Mouse (Mus musculus): Measurements from ENCODE around the gene Rps6kb2. TPM values are rescaled to one million over a fixed set of nuclear protein-coding genes. Genes with fewer than 3 reads are reported as not detected.
"Not testable (repeated sequence)": the region's sequence is repeated elsewhere in the genome, so short reads cannot be mapped to it uniquely, and the experiment has no call there.

Rps6kb2 gene
- total RNA-seq, 2 experiments from 2014 or later = 34.0 to 46.8 TPM

- TF ChIP-seq CTCF (IDR thresholded peaks at IDR 0.05) = no peak
- no peak for DNase-seq (ENCODE audit: extremely low spot score in 1 of 2, low spot score in 2 of 2)
- H3K27ac ChIP-seq = no peak overlapping the region
- H3K4me3 ChIP-seq = no peak overlapping the region
- intact Hi-C loops (cut with DNase I) = no loop called here
Measured at GRCm38 (mm10) chr19:4131075-4131474, 32.1 kb downstream of the Rps6kb2 start.

GRCm38 (mm10) chr19:4130106-4130505, 33.0 kb downstream of the Rps6kb2 start:
- no peak for TF ChIP-seq CTCF (IDR thresholded peaks at IDR 0.05)
- Histone ChIP-seq H3K27ac (no peak overlapping the region), H3K4me3 (no peak overlapping the region)
- no peak for DNase-seq (ENCODE audit: extremely low spot score in 1 of 2, low spot score in 2 of 2)
- intact Hi-C loops (cut with DNase I) = no loop called here

- TF ChIP-seq CTCF (IDR thresholded peaks at IDR 0.05) = no peak
- no peak overlapping the region for H3K27ac ChIP-seq
- intact Hi-C loops (cut with DNase I) = no loop called here
- no peak overlapping the region for H3K4me3 ChIP-seq
- DNase-seq (ENCODE audit: extremely low spot score in 1 of 2, low spot score in 2 of 2) = no peak
Measured at GRCm38 (mm10) chr19:4129462-4129861, 33.7 kb downstream of the Rps6kb2 start.

- Histone ChIP-seq H3K27ac (peak overlapping the region; percentile 81; the same call in 1 of the 2 replicates), H3K4me3 (peak overlapping the region; percentile 55)
- intact Hi-C loops (cut with DNase I) = no loop called here
- TF ChIP-seq CTCF (IDR thresholded peaks at IDR 0.05) = no peak
- no peak for DNase-seq (ENCODE audit: extremely low spot score in 1 of 2, low spot score in 2 of 2)
Measured at GRCm38 (mm10) chr19:4126759-4127495, 36.2 kb downstream of the Rps6kb2 start.

- TF ChIP-seq CTCF (IDR thresholded peaks at IDR 0.05) = peak; percentile 58
- peak; percentile 97 to 98 for DNase-seq (ENCODE audit: extremely low spot score in 1 of 2, low spot score in 2 of 2)
- peak within 1 kb of the TSS; percentile 55 for H3K4me3 ChIP-seq
- intact Hi-C loops (cut with DNase I) = loop anchor here (1.0 kb wide), 1 partner anchor 105 kb away; the partner anchor contains the start of gene Pold4
- peak within 1 kb of the TSS; percentile 81 for H3K27ac ChIP-seq
Measured at GRCm38 (mm10) chr19:4125741-4126696, 37.1 kb downstream of the Rps6kb2 start, which contains the start of gene Aip. Gene Aip, minus strand, starts transcription at chr19:4125858.

GRCm38 (mm10) chr19:4125268-4125667, 37.9 kb downstream of the Rps6kb2 start:
- Histone ChIP-seq H3K4me3 (peak overlapping the region; percentile 25), H3K27ac (peak overlapping the region; percentile 55)
- intact Hi-C loops (cut with DNase I) = loop anchor here (1.0 kb wide), 1 partner anchor 106 kb away; the partner anchor contains the start of gene Pold4
- not testable (repeated sequence) for DNase-seq (ENCODE audit: extremely low spot score in 1 of 2, low spot score in 2 of 2)

- DNase-seq (ENCODE audit: extremely low spot score in 1 of 2, low spot score in 2 of 2) = no peak
- intact Hi-C loops (cut with DNase I) = no loop called here
- no peak overlapping the region for H3K27ac ChIP-seq
- no peak for TF ChIP-seq CTCF (IDR thresholded peaks at IDR 0.05)
- H3K4me3 ChIP-seq = no peak overlapping the region
Measured at GRCm38 (mm10) chr19:4124432-4124831, 38.7 kb downstream of the Rps6kb2 start.

GRCm38 (mm10) chr19:4122411-4123370, 40.5 kb downstream of the Rps6kb2 start:
- no peak for TF ChIP-seq CTCF (IDR thresholded peaks at IDR 0.05)
- intact Hi-C loops (cut with DNase I) = no loop called here

GRCm38 (mm10) chr19:4121896-4122295, 41.3 kb downstream of the Rps6kb2 start:
- H3K27ac ChIP-seq = peak overlapping the region; percentile 34; the same call in 1 of the 2 replicates
- H3K4me3 ChIP-seq; DNase-seq (ENCODE audit: extremely low spot score in 1 of 2, low spot score in 2 of 2); intact Hi-C loops (cut with DNase I): not testable (repeated sequence)

More at GRCm38 (mm10) chr19:4122411-4123370, 40.5 kb downstream of the Rps6kb2 start:
- no peak for DNase-seq (ENCODE audit: extremely low spot score in 1 of 2, low spot score in 2 of 2)
- Histone ChIP-seq H3K4me3 (no peak overlapping the region), H3K27ac (no peak overlapping the region; the same call in 1 of the 2 replicates)

GRCm38 (mm10) chr19:4121097-4121805, 41.9 kb downstream of the Rps6kb2 start:
- DNase-seq (ENCODE audit: extremely low spot score in 1 of 2, low spot score in 2 of 2) = peak; percentile 96
- TF ChIP-seq CTCF (IDR thresholded peaks at IDR 0.05) = no peak
- intact Hi-C loops (cut with DNase I) = no loop called here
- Histone ChIP-seq H3K4me3 (peak overlapping the region; percentile 55), H3K27ac (peak overlapping the region; percentile 97)

Measured in left cerebral cortex, adult 2 months (tissue).